Mouse (Mus musculus): ENCODE data around the gene Fam118a. TPM values are rescaled to one million over a fixed set of nuclear protein-coding genes. Genes with fewer than 3 reads are reported as not detected.
"Not testable (repeated sequence)": the region's sequence is repeated elsewhere in the genome, so short reads cannot be mapped to it uniquely, and the experiment has no call there.

Fam118a gene
- total and polyA plus RNA-seq, 3 experiments = 4.7 to 6.3 (median 6.1) TPM

DNA sequence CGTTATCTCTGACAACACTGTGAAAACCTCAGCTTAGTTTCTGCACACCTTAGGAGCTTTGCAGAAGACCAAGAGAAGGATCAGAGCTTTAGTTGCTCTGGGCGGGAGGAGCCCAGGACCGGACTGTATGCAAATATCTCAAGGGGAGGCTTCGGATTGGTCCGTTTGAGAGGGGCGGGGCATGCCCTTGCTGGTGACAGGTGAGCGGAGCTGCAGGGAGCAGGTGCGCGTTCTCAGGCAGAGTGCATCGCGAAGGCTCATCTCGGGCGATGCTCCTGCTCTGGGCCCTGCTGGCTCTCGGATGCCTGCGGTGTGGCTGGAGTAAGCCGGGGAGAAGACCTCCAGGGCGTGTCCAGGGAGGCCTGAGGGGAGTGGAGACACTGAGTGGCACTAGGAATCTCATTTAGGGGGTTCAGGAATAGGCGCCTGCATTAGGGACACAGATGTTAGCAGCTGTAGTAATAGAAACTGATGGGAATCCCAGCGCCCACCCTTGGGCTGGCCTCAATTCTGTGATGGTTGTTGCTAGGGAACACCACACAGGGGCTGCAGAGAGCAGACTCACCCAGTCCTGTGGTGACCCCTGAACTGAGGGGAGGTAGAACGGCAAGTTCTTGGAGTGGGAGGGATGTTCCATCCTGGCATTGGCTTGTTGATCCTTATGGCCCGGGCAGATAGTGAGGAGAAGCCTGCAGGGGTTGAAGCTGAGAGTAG lies 11.6 kb upstream of the Fam118a start, which contains the start of gene Upk3a:
Upk3a (plus strand) TSS at position 191 of the 714 bp plus-strand sequence.
- WGBS = 22% methylated on average over 21 of the region's 21 CpGs
- Histone ChIP-seq H3K27me3 (ENCODE audit: control insufficient read depth, insufficient read depth, low read length) (peaks cover 2% of the 10 kb centered on the region; the same call in 1 of the 2 replicates), H3K4me1 (ENCODE audit: control insufficient read depth, insufficient read depth, low read length) (no peaks in the 10 kb centered on the region), H3K79me2 (replicated peaks; ENCODE audit: control insufficient read depth, insufficient read depth, low read length) (no peaks in the 10 kb centered on the region), H3K4me3 (no peak within 1 kb of the TSS), H3K36me3 (ENCODE audit: control insufficient read depth, insufficient read depth, low read length) (no peaks in the 10 kb centered on the region), H3K9ac (ENCODE audit: low read depth, low read length) (no peak within 1 kb of the TSS), H3K27ac (no peak within 1 kb of the TSS)
- no peak for DNase-seq
- intact Hi-C loops (cut with DNase I) = no loop called here
- TF ChIP-seq CTCF (IDR thresholded peaks at IDR 0.05) = no peak
- TF ChIP-seq EP300 (IDR thresholded peaks at IDR 0.05; ENCODE audit: insufficient read depth, low read depth, low read length) = no peak
- no peak for TF ChIP-seq POLR2A (IDR thresholded peaks at IDR 0.05; ENCODE audit: insufficient read depth, low read depth, low read length)

DNA sequence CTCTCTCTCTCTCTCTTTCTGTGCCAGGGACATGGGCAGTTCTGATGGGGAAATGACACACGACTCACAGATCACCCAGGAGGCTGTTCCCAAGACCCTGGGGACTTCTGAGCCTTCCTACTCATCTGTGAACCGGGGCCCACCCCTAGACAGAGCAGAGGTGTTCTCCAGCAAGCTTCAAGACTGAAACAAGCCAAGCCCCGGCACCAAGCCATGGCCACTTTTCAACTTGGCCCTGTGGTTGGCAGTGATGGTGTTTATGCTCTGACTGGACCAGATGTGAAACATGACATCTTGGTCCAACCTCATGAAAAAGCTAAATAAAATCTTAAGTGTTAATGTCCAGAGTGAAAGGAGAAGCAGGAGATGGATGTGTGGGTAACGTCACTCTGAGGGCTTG lies 6.5 kb upstream of the Fam118a start:
- intact Hi-C loops (cut with DNase I) = no loop called here
- TF ChIP-seq POLR2A (IDR thresholded peaks at IDR 0.05; ENCODE audit: insufficient read depth, low read depth, low read length) = no peak
- TF ChIP-seq EP300 (IDR thresholded peaks at IDR 0.05; ENCODE audit: insufficient read depth, low read depth, low read length) = no peak
- no peak for TF ChIP-seq CTCF (IDR thresholded peaks at IDR 0.05)
- H3K27me3 ChIP-seq (ENCODE audit: control insufficient read depth, insufficient read depth, low read length) = no peaks in the 10 kb centered on the region; the same call in 1 of the 2 replicates
- H3K9ac ChIP-seq (ENCODE audit: low read depth, low read length) = no peak overlapping the region
- H3K4me1 ChIP-seq (ENCODE audit: control insufficient read depth, insufficient read depth, low read length) = no peaks in the 10 kb centered on the region
- DNase-seq = peak; percentile 32 to 48
- no peak overlapping the region for H3K27ac ChIP-seq
- 50% methylated on average over 4 of the region's 4 CpGs for WGBS
- no peaks in the 10 kb centered on the region for H3K79me2 ChIP-seq (replicated peaks; ENCODE audit: control insufficient read depth, insufficient read depth, low read length)
- no peaks in the 10 kb centered on the region for H3K36me3 ChIP-seq (ENCODE audit: control insufficient read depth, insufficient read depth, low read length)
- no peak overlapping the region for H3K4me3 ChIP-seq

- no peak for DNase-seq
- intact Hi-C loops (cut with DNase I) = no loop called here
Observed at GRCm38 (mm10) chr15:85026197-85026596, 2.6 kb upstream of the Fam118a start.

GRCm38 (mm10) chr15:85027740-85028139 lies 1.0 kb upstream of the Fam118a start:
- Histone ChIP-seq H3K27me3 (ENCODE audit: control insufficient read depth, insufficient read depth, low read length) (no peaks in the 10 kb centered on the region), H3K4me1 (ENCODE audit: control insufficient read depth, insufficient read depth, low read length) (no peaks in the 10 kb centered on the region), H3K4me3 (no peak overlapping the region), H3K79me2 (replicated peaks; ENCODE audit: control insufficient read depth, insufficient read depth, low read length) (no peaks in the 10 kb centered on the region), H3K27ac (no peak overlapping the region), H3K9ac (ENCODE audit: low read depth, low read length) (no peak overlapping the region), H3K36me3 (ENCODE audit: control insufficient read depth, insufficient read depth, low read length) (no peaks in the 10 kb centered on the region)
- DNase-seq = no peak
- intact Hi-C loops (cut with DNase I) = no loop called here
- TF ChIP-seq CTCF (IDR thresholded peaks at IDR 0.05) (no peak), EP300 (IDR thresholded peaks at IDR 0.05; ENCODE audit: insufficient read depth, low read depth, low read length) (no peak), POLR2A (IDR thresholded peaks at IDR 0.05; ENCODE audit: insufficient read depth, low read depth, low read length) (no peak)
- 69% methylated on average over 4 of the region's 4 CpGs for WGBS

More at GRCm38 (mm10) chr15:85026197-85026596, 2.6 kb upstream of the Fam118a start:
- Histone ChIP-seq H3K36me3 (ENCODE audit: control insufficient read depth, insufficient read depth, low read length) (no peaks in the 10 kb centered on the region), H3K79me2 (replicated peaks; ENCODE audit: control insufficient read depth, insufficient read depth, low read length) (no peaks in the 10 kb centered on the region), H3K27ac (no peak overlapping the region), H3K4me3 (no peak overlapping the region), H3K27me3 (ENCODE audit: control insufficient read depth, insufficient read depth, low read length) (no peaks in the 10 kb centered on the region), H3K4me1 (ENCODE audit: control insufficient read depth, insufficient read depth, low read length) (no peaks in the 10 kb centered on the region), H3K9ac (ENCODE audit: low read depth, low read length) (no peak overlapping the region)
- 65% methylated on average over 4 of the region's 4 CpGs for WGBS
- TF ChIP-seq EP300 (IDR thresholded peaks at IDR 0.05; ENCODE audit: insufficient read depth, low read depth, low read length) (no peak), CTCF (IDR thresholded peaks at IDR 0.05) (no peak), POLR2A (IDR thresholded peaks at IDR 0.05; ENCODE audit: insufficient read depth, low read depth, low read length) (no peak)

DNA sequence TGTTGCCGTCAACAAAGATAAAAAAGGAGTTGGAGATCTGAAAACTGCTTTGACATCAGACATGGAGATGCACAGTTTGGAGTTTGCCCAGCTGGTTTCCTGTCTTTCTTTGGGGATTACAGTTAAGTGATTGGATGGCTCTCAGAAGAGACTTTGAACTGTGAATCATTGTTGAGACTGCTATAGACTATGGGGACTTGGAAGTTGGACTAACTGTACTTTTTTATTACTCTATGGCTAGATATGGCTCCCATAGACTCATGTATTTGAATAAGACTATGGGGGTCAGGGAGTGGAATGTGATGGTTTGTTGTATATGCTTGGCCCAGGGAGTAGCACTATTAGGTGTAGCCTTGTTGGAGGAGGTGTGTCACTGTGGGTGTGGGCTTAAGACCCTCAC lies 1.9 kb downstream of the Fam118a start:
- H3K79me2 ChIP-seq (replicated peaks; ENCODE audit: control insufficient read depth, insufficient read depth, low read length); intact Hi-C loops (cut with DNase I); H3K9ac ChIP-seq (ENCODE audit: low read depth, low read length); H3K27ac ChIP-seq; H3K4me3 ChIP-seq; H3K27me3 ChIP-seq (ENCODE audit: control insufficient read depth, insufficient read depth, low read length); H3K4me1 ChIP-seq (ENCODE audit: control insufficient read depth, insufficient read depth, low read length); DNase-seq; H3K36me3 ChIP-seq (ENCODE audit: control insufficient read depth, insufficient read depth, low read length): not testable (repeated sequence)
- WGBS = 20% methylated on average over 1 of the region's 1 CpGs

- Histone ChIP-seq H3K27ac (no peak overlapping the region), H3K36me3 (ENCODE audit: control insufficient read depth, insufficient read depth, low read length) (no peaks in the 10 kb centered on the region), H3K27me3 (ENCODE audit: control insufficient read depth, insufficient read depth, low read length) (no peaks in the 10 kb centered on the region), H3K4me1 (ENCODE audit: control insufficient read depth, insufficient read depth, low read length) (peaks cover 3% of the 10 kb centered on the region), H3K9ac (ENCODE audit: low read depth, low read length) (no peak overlapping the region), H3K4me3 (no peak overlapping the region), H3K79me2 (replicated peaks; ENCODE audit: control insufficient read depth, insufficient read depth, low read length) (no peaks in the 10 kb centered on the region)
- intact Hi-C loops (cut with DNase I) = no loop called here
- WGBS = 55% methylated on average over 3 of the region's 3 CpGs
- DNase-seq = no peak
- TF ChIP-seq CTCF (IDR thresholded peaks at IDR 0.05) (no peak), POLR2A (IDR thresholded peaks at IDR 0.05; ENCODE audit: insufficient read depth, low read depth, low read length) (no peak)
Observed at GRCm38 (mm10) chr15:85031866-85032265, 3.1 kb downstream of the Fam118a start.

DNA sequence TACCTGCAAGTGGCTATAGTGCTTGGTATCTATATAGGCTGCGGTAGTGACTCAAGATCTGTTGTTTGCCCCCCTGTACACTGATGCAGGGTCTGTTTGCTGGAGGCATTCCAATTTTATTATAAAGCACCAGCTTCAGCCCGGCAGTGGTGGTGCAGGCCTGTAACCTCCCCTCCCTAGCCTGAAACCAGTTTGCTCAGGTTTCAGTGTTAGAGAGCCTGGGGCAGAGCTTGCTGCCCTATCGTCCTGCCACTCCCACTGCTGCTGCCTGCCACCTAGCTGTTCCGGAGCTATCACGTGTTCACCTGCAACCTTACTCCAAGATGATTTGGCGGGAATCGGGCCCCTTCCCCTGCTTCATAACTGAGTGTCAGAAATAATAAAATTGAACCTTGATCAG lies 5.2 kb downstream of the Fam118a start:
- H3K36me3 ChIP-seq (ENCODE audit: control insufficient read depth, insufficient read depth, low read length); H3K27me3 ChIP-seq (ENCODE audit: control insufficient read depth, insufficient read depth, low read length); intact Hi-C loops (cut with DNase I); DNase-seq; H3K79me2 ChIP-seq (replicated peaks; ENCODE audit: control insufficient read depth, insufficient read depth, low read length); H3K9ac ChIP-seq (ENCODE audit: low read depth, low read length); H3K4me3 ChIP-seq; H3K27ac ChIP-seq; H3K4me1 ChIP-seq (ENCODE audit: control insufficient read depth, insufficient read depth, low read length): not testable (repeated sequence)
- WGBS = 49% methylated on average over 7 of the region's 7 CpGs
